Mouse (Mus musculus) thymus, postnatal 0 days (tissue): ENCODE data around the gene Gm7030. TPM values are rescaled to one million over a fixed set of nuclear protein-coding genes. Genes with fewer than 3 reads are reported as not detected.
"Not testable (repeated sequence)": the region's sequence is repeated elsewhere in the genome, so short reads cannot be mapped to it uniquely, and the experiment has no call there.

ENCODE experiments used
- DNase-seq: peaks from one replicate; pipeline ENCODE4 v3.0.0-alpha.2; 2015; ENCODE audit warnings: low spot score
- polyA plus RNA-seq: library from polyadenylated mRNA; unstranded; fragments of >200 nt; fragmentation: Nextera tagmentation; extraction: Ambion mirVana; gene quantifications from 2 replicates; pipeline ENCODE4 v1.2.1, GENCODE M21; 2015

The Gm7030 gene
- polyA plus RNA-seq, 1 experiment from 2014 or later = 0.99 TPM

- not testable (repeated sequence) for DNase-seq
These were observed 46.5 kb downstream of the Gm7030 start for GRCm38 (mm10) chr17:36082519-36083232.

DNA sequence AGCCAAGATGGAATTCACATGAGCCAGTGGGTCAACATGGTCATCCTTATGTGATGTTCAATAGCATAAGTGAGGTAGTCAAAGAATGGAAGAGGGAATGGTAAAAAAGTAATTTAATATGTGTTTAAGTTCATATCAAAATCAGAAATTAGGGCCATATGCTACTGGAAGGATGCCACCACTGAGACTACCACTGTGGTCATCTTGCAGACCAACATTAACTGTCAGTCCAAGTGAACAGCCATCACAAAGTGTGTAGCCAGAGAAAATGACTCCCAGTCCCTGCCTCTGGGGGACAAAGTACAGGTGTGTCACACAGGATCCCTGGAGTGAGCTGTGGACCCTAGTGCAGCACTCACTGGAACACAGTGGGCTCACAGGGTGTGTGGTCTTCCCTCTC lies 47.3 kb downstream of the Gm7030 start:
- DNase-seq = not testable (repeated sequence)

DNA sequence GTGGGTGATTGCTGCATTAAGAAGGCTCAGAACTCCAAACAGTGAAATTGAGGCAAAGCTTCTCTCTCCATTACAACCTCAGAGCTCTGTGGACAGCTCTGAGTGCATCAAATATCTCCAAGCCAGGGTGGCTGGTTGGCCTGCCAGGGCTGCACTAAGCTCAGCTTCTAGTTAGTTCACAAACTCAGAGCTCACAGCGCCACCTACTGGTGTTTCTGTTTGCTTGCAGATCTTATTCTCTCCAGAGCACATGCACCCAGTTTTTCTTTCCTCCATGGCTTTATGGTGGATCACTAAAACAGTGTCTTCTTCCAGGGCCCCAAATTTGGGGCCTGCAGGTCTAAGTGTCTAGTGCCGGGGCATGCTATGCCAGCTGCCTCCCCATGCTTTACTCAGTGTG lies 68.4 kb downstream of the Gm7030 start:
- DNase-seq = peak; percentile 87

Other genes starting within 250 kb of the Gm7030 start
- gene Dhx16, start 249.6 kb downstream of the Gm7030 start, polyA plus RNA-seq = 48.9 and 50.6 TPM in 2 replicates
- gene 2310061I04Rik, start 232.0 kb downstream of the Gm7030 start, polyA plus RNA-seq = 24.5 and 27.1 TPM in 2 replicates
- gene Atat1, start 219.3 kb downstream of the Gm7030 start, polyA plus RNA-seq = 16.4 and 17.5 TPM in 2 replicates
- gene Mrps18b, start 213.0 kb downstream of the Gm7030 start, polyA plus RNA-seq = 91.1 and 93.5 TPM in 2 replicates
- 35.6 and 36.0 TPM in 2 replicates for gene Ppp1r10, start 213.0 kb downstream of the Gm7030 start, polyA plus RNA-seq
- gene Abcf1, start 159.7 kb downstream of the Gm7030 start, polyA plus RNA-seq = 102 and 114 TPM in 2 replicates
- 38.6 and 42.4 TPM in 2 replicates for gene Gnl1, start 149.6 kb downstream of the Gm7030 start, polyA plus RNA-seq
- gene Prr3, start 149.2 kb downstream of the Gm7030 start, polyA plus RNA-seq = 22.0 TPM in 2 replicates
- gene H2-T24, start 108.9 kb downstream of the Gm7030 start, polyA plus RNA-seq = 4.2 and 6.5 TPM in 2 replicates
- 136 and 163 TPM in 2 replicates for gene H2-T23, start 96.6 kb downstream of the Gm7030 start, polyA plus RNA-seq
- 60.4 and 66.8 TPM in 2 replicates for gene H2-T22, start 86.7 kb downstream of the Gm7030 start, polyA plus RNA-seq
- gene Gm6034, start 86.5 kb downstream of the Gm7030 start, polyA plus RNA-seq = 0.10 and 0.13 TPM in 2 replicates
- gene Gm11127, start 71.1 kb downstream of the Gm7030 start, polyA plus RNA-seq = 0.96 and 1.3 TPM in 2 replicates
- 0.48 and 0.57 TPM in 2 replicates for gene Gm19684, start 7.7 kb downstream of the Gm7030 start, polyA plus RNA-seq
- 13.7 and 15.3 TPM in 2 replicates for gene Gm8909, start 39.1 kb upstream of the Gm7030 start, polyA plus RNA-seq
- gene H2-T3, start 60.9 kb upstream of the Gm7030 start, polyA plus RNA-seq = 1.9 and 2.7 TPM in 2 replicates
- gene Rpp21, start 128.6 kb upstream of the Gm7030 start, polyA plus RNA-seq = 155 and 159 TPM in 2 replicates
- 11.4 and 16.1 TPM in 2 replicates for gene Trim39, start 142.8 kb upstream of the Gm7030 start, polyA plus RNA-seq
- 0.12 TPM in 1 of 2 replicates, not detected in the other for gene H2-M10.2, start 157.1 kb upstream of the Gm7030 start, polyA plus RNA-seq
- 0.22 and 0.34 TPM in 2 replicates for gene H2-M10.1, start 196.7 kb upstream of the Gm7030 start, polyA plus RNA-seq
- gene H2-M10.3, start 239.0 kb upstream of the Gm7030 start, polyA plus RNA-seq = 0.08 TPM in 1 of 2 replicates, not detected in the other